In genomic region chr1:34892466-34892865, GRCm38 (mm10) we compare ENCODE assay signal across 14 mouse cellular contexts.
"Had no signal": no experiment of that assay in that cellular context is flagged by ENCODE, and none has a peak within 500 bp of the region (broad histone marks: within the 10 kb centered on the region; RNA-seq: fewer than 3 reads in every experiment).

No protein-coding gene starts in this region.

- H3K9me3 ChIP-seq: neural tube, embryonic 15.5 days; stomach, embryonic 15.5 days had no signal

- H3K4me2 ChIP-seq: neural tube, embryonic 15.5 days; stomach, embryonic 15.5 days had no signal

- H3K4me1 ChIP-seq: neural tube, embryonic 15.5 days; stomach, embryonic 15.5 days had no signal

- H3K27me3 ChIP-seq: neural tube, embryonic 15.5 days; stomach, embryonic 15.5 days had no signal

- H3K36me3 ChIP-seq: neural tube, embryonic 15.5 days; stomach, embryonic 15.5 days had no signal

- H3K27ac ChIP-seq: neural tube, embryonic 15.5 days; stomach, embryonic 15.5 days; stomach, postnatal 0 days had no signal

- H3K4me3 ChIP-seq: neural tube, embryonic 15.5 days; stomach, embryonic 15.5 days had no signal

- H3K9ac ChIP-seq: neural tube, embryonic 15.5 days; stomach, embryonic 15.5 days had no signal

- DNase-seq: right cerebral cortex, adult 18-20 months; right cerebral cortex, postnatal 14 days; right cerebral cortex, postnatal 25 days; right cerebral cortex, postnatal 4 days; spleen, adult 18-20 months; thymus, adult 18-20 months; thymus, adult 2 months; thymus, postnatal 14 days; thymus, postnatal 25 days; thymus, postnatal 36 days; thymus, postnatal 4 days had no signal
